Mouse (Mus musculus) CD4-positive helper T cell, adult 2 months (primary cell): ENCODE data around the gene Fga.

ENCODE experiments used
- DNase-seq: peaks from one replicate; pipeline ENCODE4 v3.0.0-alpha.2; 2012; ENCODE audit warnings: low read depth, missing footprints, low spot score

Fga gene

GRCm38 (mm10) chr3:83025475-83026301 is at the start of gene Fga:
Gene Fga, plus strand, starts transcription at chr3:83026076.
- DNase-seq = no peak

- DNase-seq = no peak
Observed at GRCm38 (mm10) chr3:82980818-82981217, 45.1 kb upstream of the Fga start.

GRCm38 (mm10) chr3:82981861-82982260 is 44.0 kb upstream of the Fga start:
- no peak for DNase-seq

- no peak for DNase-seq
Observed at GRCm38 (mm10) chr3:82984840-82985239, 41.0 kb upstream of the Fga start.

GRCm38 (mm10) chr3:82991963-82992362 is 33.9 kb upstream of the Fga start:
- no peak for DNase-seq

GRCm38 (mm10) chr3:82992956-82993355 is 32.9 kb upstream of the Fga start:
- DNase-seq = no peak

- DNase-seq = no peak
Observed at GRCm38 (mm10) chr3:82995368-82995767, 30.5 kb upstream of the Fga start.

- DNase-seq = no peak
Observed at GRCm38 (mm10) chr3:82996656-82997055, 29.2 kb upstream of the Fga start.

- peak; percentile 57 for DNase-seq
Observed at GRCm38 (mm10) chr3:82998772-82999463, 27.0 kb upstream of the Fga start.

- no peak for DNase-seq
Observed at GRCm38 (mm10) chr3:82999995-83000394, 25.9 kb upstream of the Fga start.

- peak; percentile 35 for DNase-seq
Observed at GRCm38 (mm10) chr3:83002191-83002590, 23.7 kb upstream of the Fga start.

GRCm38 (mm10) chr3:83003068-83003467 is 22.8 kb upstream of the Fga start:
- DNase-seq = no peak

GRCm38 (mm10) chr3:83004801-83005200 is 21.1 kb upstream of the Fga start:
- DNase-seq = no peak

GRCm38 (mm10) chr3:83007557-83007956 is 18.3 kb upstream of the Fga start, which contains the start of gene Fgg:
Gene Fgg, plus strand, starts transcription at chr3:83007724.
- DNase-seq = no peak

- DNase-seq = no peak
Observed at GRCm38 (mm10) chr3:83010291-83010690, 15.6 kb upstream of the Fga start.

GRCm38 (mm10) chr3:83011136-83011535 is 14.7 kb upstream of the Fga start:
- DNase-seq = no peak

- DNase-seq = no peak
Observed at GRCm38 (mm10) chr3:83011565-83011964, 14.3 kb upstream of the Fga start.

- no peak for DNase-seq
Observed at GRCm38 (mm10) chr3:83012636-83013035, 13.2 kb upstream of the Fga start.

- no peak for DNase-seq
Observed at GRCm38 (mm10) chr3:83013951-83014350, 11.9 kb upstream of the Fga start.

GRCm38 (mm10) chr3:83016236-83016635 is 9.6 kb upstream of the Fga start:
- DNase-seq = no peak

GRCm38 (mm10) chr3:83020387-83020786 is 5.5 kb upstream of the Fga start:
- no peak for DNase-seq

GRCm38 (mm10) chr3:83021176-83021575 is 4.7 kb upstream of the Fga start:
- DNase-seq = no peak

- no peak for DNase-seq
Observed at GRCm38 (mm10) chr3:83025036-83025435, 840 bp upstream of the Fga start.
